In genomic region chr1:41028021-41028420, GRCm38 (mm10) we compare ENCODE assay signal across 23 mouse cellular contexts.
DNase-seq lines count a peak whose midpoint lies in the region; ATAC-seq and TF ChIP-seq lines count a peak whose summit lies in the region.
"Had no signal": no experiment of that assay in that cellular context is flagged by ENCODE, and none has a peak within 500 bp of the region (broad histone marks: within the 10 kb centered on the region; RNA-seq: fewer than 3 reads in every experiment).

No protein-coding gene starts in this region.

- intact Hi-C loops in heart, postnatal 14 days (cut with DNase I): no loop called here

- no peaks in the 10 kb centered on the region for H3K27me3 ChIP-seq in forebrain, embryonic 14.5 days (replicated peaks; ENCODE audit: control insufficient read depth, insufficient read depth, low read length)
- no peaks in the 10 kb centered on the region for H3K27me3 ChIP-seq in forebrain, embryonic 10.5 days (ENCODE audit: poor library complexity, severe bottlenecking)
- no peaks in the 10 kb centered on the region for H3K27me3 ChIP-seq in forebrain, postnatal 0 days (ENCODE audit: insufficient read depth, low read length)
- H3K27me3 ChIP-seq in forebrain, embryonic 13.5 days: no peaks in the 10 kb centered on the region
- H3K27me3 ChIP-seq: embryonic facial prominence, embryonic 12.5 days; embryonic facial prominence, embryonic 15.5 days; heart, embryonic 13.5 days; hindbrain, embryonic 12.5 days; hindbrain, embryonic 15.5 days had no signal

- no peak for TF ChIP-seq POLR2A in brain, embryonic 14.5 days (IDR thresholded peaks at IDR 0.05; ENCODE audit: borderline replicate concordance, extremely low read depth, insufficient read depth, insufficient read length, poor library complexity, severe bottlenecking)

- no peaks in the 10 kb centered on the region for H3K4me1 ChIP-seq in forebrain, embryonic 14.5 days (ENCODE audit: control insufficient read depth, insufficient read depth, low read length)
- peaks cover 9% of the 10 kb centered on the region; the same call in 1 of the 2 replicates for H3K4me1 ChIP-seq in forebrain, embryonic 10.5 days
- H3K4me1 ChIP-seq in forebrain, postnatal 0 days (ENCODE audit: insufficient read depth): peaks cover 8% of the 10 kb centered on the region
- H3K4me1 ChIP-seq in forebrain, embryonic 13.5 days: peaks cover 12% of the 10 kb centered on the region
- H3K4me1 ChIP-seq: embryonic facial prominence, embryonic 12.5 days; embryonic facial prominence, embryonic 15.5 days; heart, embryonic 10.5 days; heart, embryonic 13.5 days; hindbrain, embryonic 15.5 days had no signal

- DNase-seq in forebrain, embryonic 14.5 days (ENCODE audit: low spot score): peak; percentile 8
- DNase-seq in forebrain, embryonic 10.5 days (ENCODE audit: extremely low spot score, low spot score): no peak
- peak; percentile 50 for DNase-seq in forebrain, postnatal 0 days
- peak; percentile 8 to 26 for DNase-seq in right cerebral cortex, adult 2 months (ENCODE audit: low spot score in 2 of 2)
- no peak for DNase-seq in right cerebral cortex, postnatal 36 days (ENCODE audit: low spot score in 2 of 2)
- DNase-seq in brain, embryonic 14.5 days (ENCODE audit: low read depth): peak; percentile 9
- DNase-seq in heart, postnatal 14 days: no peak
- DNase-seq: adrenal gland, adult 2 months; adrenal gland, postnatal 14 days; cerebellum, adult 18-20 months; cerebellum, adult 9-10 months; gastrocnemius, postnatal 10 days; gastrocnemius, postnatal 36 days had no signal

- no peak overlapping the region for H3K4me3 ChIP-seq in forebrain, embryonic 14.5 days (ENCODE audit: low read depth, low read length)
- no peak overlapping the region for H3K4me3 ChIP-seq in forebrain, embryonic 10.5 days
- H3K4me3 ChIP-seq in forebrain, postnatal 0 days (ENCODE audit: low read depth, low read length): no peak overlapping the region
- H3K4me3 ChIP-seq in forebrain, embryonic 13.5 days: no peak overlapping the region
- H3K4me3 ChIP-seq: embryonic facial prominence, embryonic 12.5 days; embryonic facial prominence, embryonic 15.5 days; heart, adult 2 months; heart, embryonic 10.5 days; heart, embryonic 13.5 days; hindbrain, embryonic 12.5 days; hindbrain, embryonic 15.5 days had no signal

- no peaks in the 10 kb centered on the region for H3K9me3 ChIP-seq in forebrain, embryonic 14.5 days (replicated peaks; ENCODE audit: control insufficient read depth, low read length)
- no peaks in the 10 kb centered on the region for H3K9me3 ChIP-seq in forebrain, embryonic 10.5 days
- no peaks in the 10 kb centered on the region for H3K9me3 ChIP-seq in forebrain, postnatal 0 days (ENCODE audit: low read length)
- H3K9me3 ChIP-seq in forebrain, embryonic 13.5 days (replicated peaks): no peaks in the 10 kb centered on the region
- H3K9me3 ChIP-seq: embryonic facial prominence, embryonic 12.5 days; embryonic facial prominence, embryonic 15.5 days; heart, embryonic 10.5 days; heart, embryonic 13.5 days; hindbrain, embryonic 12.5 days; hindbrain, embryonic 15.5 days had no signal

- no peak overlapping the region for H3K9ac ChIP-seq in forebrain, embryonic 14.5 days (ENCODE audit: low read length)
- H3K9ac ChIP-seq in forebrain, postnatal 0 days: no peak overlapping the region
- H3K9ac ChIP-seq in forebrain, embryonic 13.5 days: no peak overlapping the region
- H3K9ac ChIP-seq: embryonic facial prominence, embryonic 12.5 days; embryonic facial prominence, embryonic 15.5 days; heart, embryonic 13.5 days; hindbrain, embryonic 12.5 days; hindbrain, embryonic 15.5 days had no signal

- H3K4me2 ChIP-seq in forebrain, embryonic 14.5 days (ENCODE audit: low read length): no peak overlapping the region
- H3K4me2 ChIP-seq in forebrain, postnatal 0 days (ENCODE audit: low read depth): no peak overlapping the region
- H3K4me2 ChIP-seq in forebrain, embryonic 13.5 days: no peak overlapping the region
- H3K4me2 ChIP-seq: embryonic facial prominence, embryonic 12.5 days; embryonic facial prominence, embryonic 15.5 days; heart, embryonic 13.5 days; hindbrain, embryonic 12.5 days; hindbrain, embryonic 15.5 days had no signal

- TF ChIP-seq CTCF in forebrain, postnatal 0 days (IDR thresholded peaks at IDR 0.05; ENCODE audit: low read depth): no peak
- no peak for TF ChIP-seq CTCF in brain, embryonic 14.5 days (IDR thresholded peaks at IDR 0.05; ENCODE audit: borderline replicate concordance, extremely low read depth, insufficient read depth, insufficient read length)

- WGBS in forebrain, embryonic 14.5 days: 90% methylated on average over 2 of the region's 2 CpGs
- WGBS in forebrain, embryonic 10.5 days: 97% methylated on average over 2 of the region's 2 CpGs
- 43% methylated on average over 2 of the region's 2 CpGs for WGBS in forebrain, postnatal 0 days
- 82% methylated on average over 2 of the region's 2 CpGs for WGBS in forebrain, embryonic 13.5 days

- no peak for ATAC-seq in forebrain, embryonic 14.5 days
- no peak for ATAC-seq in forebrain, postnatal 0 days
- ATAC-seq in forebrain, embryonic 13.5 days: no peak
- ATAC-seq: CD4-positive, CD25-positive, alpha-beta regulatory T cell, adult 4 months; intestine, postnatal 0 days had no signal

- no peak overlapping the region for H3K27ac ChIP-seq in forebrain, embryonic 14.5 days (ENCODE audit: low read depth, low read length)
- H3K27ac ChIP-seq in forebrain, embryonic 10.5 days: no peak overlapping the region
- peak overlapping the region; percentile 55 for H3K27ac ChIP-seq in forebrain, postnatal 0 days (ENCODE audit: low read depth, low read length)
- H3K27ac ChIP-seq in forebrain, embryonic 13.5 days: no peak overlapping the region
- H3K27ac ChIP-seq: embryonic facial prominence, embryonic 12.5 days; embryonic facial prominence, embryonic 15.5 days; heart, adult 2 months; heart, embryonic 10.5 days; hindbrain, embryonic 12.5 days; hindbrain, embryonic 15.5 days had no signal

- no peaks in the 10 kb centered on the region for H3K36me3 ChIP-seq in forebrain, embryonic 14.5 days (ENCODE audit: control insufficient read depth, insufficient read depth, low read length)
- no peaks in the 10 kb centered on the region for H3K36me3 ChIP-seq in forebrain, embryonic 10.5 days (replicated peaks)
- H3K36me3 ChIP-seq in forebrain, postnatal 0 days (ENCODE audit: insufficient read depth): no peaks in the 10 kb centered on the region
- H3K36me3 ChIP-seq in forebrain, embryonic 13.5 days (ENCODE audit: poor library complexity, severe bottlenecking): no peaks in the 10 kb centered on the region
- H3K36me3 ChIP-seq: embryonic facial prominence, embryonic 12.5 days; embryonic facial prominence, embryonic 15.5 days; heart, embryonic 10.5 days; heart, embryonic 13.5 days; hindbrain, embryonic 12.5 days; hindbrain, embryonic 15.5 days had no signal

Comparison
In these comparisons a context has a peak if more than half of its experiments do, and no peak if none do; other contexts are left out.
1. DNase-seq: peak in forebrain, embryonic 14.5 days (single experiment), forebrain, postnatal 0 days (single experiment), right cerebral cortex, adult 2 months (2 of 2) and brain, embryonic 14.5 days (single experiment); none in forebrain, embryonic 10.5 days (single experiment), right cerebral cortex, postnatal 36 days (0 of 2) and heart, postnatal 14 days (0 of 2).